Mouse (Mus musculus) liver, embryonic 14.5 days (tissue): ENCODE data around the gene Cfap99.

Experiments
- CTCF ChIP-seq: IDR thresholded peaks from 2 replicates; pipeline ENCODE4 v1.5.1; 2016; ENCODE audit warnings: antibody characterized with exemption, low read depth, control low read depth
- EP300 ChIP-seq: IDR thresholded peaks from 2 replicates; pipeline ENCODE4 v1.6.1; 2016; ENCODE audit warnings: antibody characterized with exemption, low read depth

DNA sequence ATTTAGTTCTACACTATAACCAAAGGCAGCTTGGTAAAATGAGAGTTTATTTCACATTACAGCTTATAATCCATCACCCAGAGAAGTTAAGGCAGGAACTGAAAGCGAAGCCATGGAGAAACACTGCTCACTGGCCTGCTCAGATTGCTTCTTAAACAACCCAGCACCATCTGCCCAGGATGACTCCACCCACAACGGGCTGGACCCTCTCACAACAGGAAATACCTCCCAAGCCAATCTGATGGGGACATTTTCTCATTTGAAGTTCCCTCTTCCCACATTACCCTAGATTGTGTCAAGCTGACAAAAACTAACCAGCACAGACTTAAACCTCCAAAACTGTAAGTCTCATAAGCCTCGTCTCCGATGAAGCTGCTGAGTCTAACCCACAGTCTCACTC is 10.3 kb upstream of the Cfap99 start:
- TF ChIP-seq CTCF (no peak), EP300 (no peak)
